Mouse (Mus musculus): Measurements from ENCODE around the gene Grk2. TPM values are rescaled to one million over a fixed set of nuclear protein-coding genes. Genes with fewer than 3 reads are reported as not detected.

Gene Grk2
- polyA plus RNA-seq, 1 experiment from 2014 or later, result 9.4 TPM

- 56% methylated on average over 7 of the region's 7 CpGs for WGBS
- H3K4me2 ChIP-seq, result peak overlapping the region; percentile 82
- peaks cover 3% of the 10 kb centered on the region; the same call in 1 of the 2 replicates for H3K36me3 ChIP-seq
- no peaks in the 10 kb centered on the region for H3K9me3 ChIP-seq
- H3K9ac ChIP-seq, result peak overlapping the region; percentile 62
- peak overlapping the region; percentile 85 for H3K27ac ChIP-seq (replicated peaks)
- peaks cover 74% of the 10 kb centered on the region for H3K4me1 ChIP-seq
- peak overlapping the region; percentile 27 for H3K4me3 ChIP-seq
- no peak for ATAC-seq (ENCODE audit: extremely low read depth, insufficient number of reproducible peaks, low FRiP score, low TSS enrichment)
- peaks cover 7% of the 10 kb centered on the region; the same call in 1 of the 2 replicates for H3K27me3 ChIP-seq (replicated peaks)
Measured at GRCm38 (mm10) chr19:4302936-4303639, 2.9 kb downstream of the Grk2 start.

DNA sequence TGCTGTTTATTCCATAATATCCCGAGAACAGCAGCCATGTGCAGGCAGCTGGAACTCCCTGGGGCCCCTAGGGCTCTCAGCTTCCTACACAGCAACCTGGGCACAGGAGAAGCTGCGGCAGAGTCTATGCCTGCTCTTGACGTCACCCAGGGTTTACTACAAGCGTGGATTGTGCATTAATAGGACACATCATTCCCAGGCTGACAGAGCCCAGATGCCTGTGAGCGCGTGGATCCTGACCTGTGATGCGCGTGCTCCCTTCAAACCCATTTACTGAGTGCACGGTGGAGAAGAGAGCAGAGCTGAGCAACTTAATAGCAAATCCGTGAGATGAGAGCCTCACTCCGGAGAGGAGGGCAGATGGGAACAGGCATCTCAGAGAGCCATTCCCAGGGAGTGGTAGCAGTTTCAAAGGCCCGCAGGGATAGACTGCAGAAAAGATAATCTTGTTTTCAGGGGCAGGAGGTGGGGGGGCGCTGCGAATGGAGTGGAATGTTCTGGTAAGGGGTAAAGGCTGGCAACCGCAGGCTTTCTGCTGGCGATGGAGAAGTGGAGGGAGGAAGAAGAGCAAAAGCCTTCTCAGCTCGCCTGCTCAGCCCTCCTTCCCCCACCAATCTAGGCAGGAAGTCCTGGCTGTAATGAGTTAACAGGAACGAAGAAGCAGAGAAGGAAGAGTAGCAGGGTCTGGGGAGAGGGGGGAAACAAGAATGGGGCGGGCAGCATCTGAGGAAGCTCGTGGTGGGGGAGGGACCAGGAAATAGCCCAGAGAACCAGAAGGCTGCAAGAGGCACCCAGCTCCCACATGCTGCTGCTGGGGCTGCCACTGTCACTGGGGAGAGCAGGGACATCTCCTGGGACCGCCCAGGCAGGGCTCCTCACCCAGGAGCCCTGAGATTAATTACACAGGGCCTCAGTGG is 4.0 kb downstream of the Grk2 start:
- Histone ChIP-seq H3K9me3 (no peaks in the 10 kb centered on the region), H3K27ac (replicated peaks) (peak overlapping the region; percentile 85), H3K4me1 (peaks cover 83% of the 10 kb centered on the region), H3K27me3 (replicated peaks) (no peaks in the 10 kb centered on the region), H3K36me3 (peaks cover 8% of the 10 kb centered on the region), H3K9ac (peak overlapping the region; percentile 62), H3K4me3 (peak overlapping the region; percentile 27), H3K4me2 (peak overlapping the region; percentile 82)
- no peak for ATAC-seq (ENCODE audit: extremely low read depth, insufficient number of reproducible peaks, low FRiP score, low TSS enrichment)
- WGBS, result 19% methylated on average over 21 of the region's 21 CpGs

DNA sequence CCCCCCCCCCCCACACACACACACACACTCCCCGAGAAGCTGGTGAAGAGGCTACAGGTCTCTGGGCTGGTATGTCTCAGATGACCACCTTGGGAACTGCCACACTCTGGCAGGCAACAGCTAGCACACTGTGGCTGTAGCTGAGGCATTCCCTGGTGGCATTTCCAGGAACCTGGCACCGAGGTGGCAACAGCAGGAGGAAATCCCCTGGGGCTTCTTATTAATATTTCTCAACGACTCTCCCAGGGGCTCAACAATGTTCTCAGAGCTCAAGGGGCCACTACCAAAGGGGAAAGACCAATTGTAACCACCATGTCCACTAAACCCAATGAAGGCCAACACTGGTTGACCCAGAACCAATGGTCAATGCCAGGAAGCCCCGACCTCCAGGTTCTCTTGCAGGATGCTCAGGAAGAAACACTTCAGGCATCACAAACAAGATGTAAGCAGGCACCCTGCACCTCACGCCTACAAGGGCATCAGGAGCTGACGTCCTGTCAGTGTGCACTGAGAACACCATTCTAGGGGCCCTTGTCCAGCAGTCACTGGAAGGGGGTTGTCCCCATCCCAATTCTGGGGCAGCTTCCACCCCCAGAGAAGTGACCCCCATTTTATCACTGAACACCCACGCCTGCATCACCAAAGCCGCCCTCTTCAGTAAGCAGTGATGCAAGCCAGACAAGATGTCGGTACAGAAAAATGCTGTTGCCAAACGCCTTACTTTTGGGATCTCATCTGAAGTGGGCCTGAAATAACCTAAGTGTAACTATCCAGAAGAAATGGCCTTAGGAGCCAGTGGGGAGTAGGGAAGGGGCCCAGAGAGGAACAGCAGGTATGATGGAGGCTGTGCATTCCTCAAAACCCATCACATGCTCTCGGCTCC is 4.9 kb downstream of the Grk2 start:
- H3K4me1 ChIP-seq, result peaks cover 75% of the 10 kb centered on the region
- no peak for ATAC-seq (ENCODE audit: extremely low read depth, insufficient number of reproducible peaks, low FRiP score, low TSS enrichment)
- H3K4me2 ChIP-seq, result peak overlapping the region; percentile 82
- H3K9ac ChIP-seq, result peak overlapping the region; percentile 62
- peaks cover 15% of the 10 kb centered on the region for H3K36me3 ChIP-seq
- H3K27ac ChIP-seq (replicated peaks), result peak overlapping the region; percentile 85
- 51% methylated on average over 11 of the region's 11 CpGs for WGBS
- H3K9me3 ChIP-seq, result no peaks in the 10 kb centered on the region
- no peaks in the 10 kb centered on the region for H3K27me3 ChIP-seq (replicated peaks)
- H3K4me3 ChIP-seq, result peak overlapping the region; percentile 27

DNA sequence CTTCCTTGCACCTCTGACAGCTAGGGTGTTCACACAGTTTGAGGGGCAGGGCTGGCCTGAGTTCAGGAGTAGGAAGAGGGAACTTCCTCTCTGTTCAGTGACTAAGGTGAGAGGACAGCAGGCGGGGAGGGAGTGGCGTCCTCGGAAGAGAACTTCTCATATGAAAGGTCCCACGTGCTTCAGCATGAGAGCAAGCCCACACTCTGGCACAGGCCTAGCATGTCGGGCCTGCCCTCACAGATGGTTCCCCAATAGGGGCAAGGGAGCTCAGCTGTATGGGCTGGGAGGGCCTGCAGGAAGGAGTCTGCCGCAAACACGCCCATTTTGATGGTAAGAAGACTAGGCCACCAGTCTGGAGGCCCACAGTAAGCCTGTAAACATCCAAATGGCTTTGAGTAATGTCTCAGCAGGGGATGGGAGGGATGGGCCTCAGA is 5.7 kb downstream of the Grk2 start:
- Histone ChIP-seq H3K4me2 (no peak overlapping the region), H3K9ac (no peak overlapping the region), H3K27me3 (replicated peaks) (no peaks in the 10 kb centered on the region), H3K4me3 (no peak overlapping the region), H3K9me3 (no peaks in the 10 kb centered on the region), H3K36me3 (peaks cover 18% of the 10 kb centered on the region), H3K27ac (replicated peaks) (peak overlapping the region; percentile 46; the same call in 1 of the 2 replicates), H3K4me1 (peaks cover 74% of the 10 kb centered on the region)
- WGBS, result 48% methylated on average over 7 of the region's 7 CpGs
- no peak for ATAC-seq (ENCODE audit: extremely low read depth, insufficient number of reproducible peaks, low FRiP score, low TSS enrichment)

DNA sequence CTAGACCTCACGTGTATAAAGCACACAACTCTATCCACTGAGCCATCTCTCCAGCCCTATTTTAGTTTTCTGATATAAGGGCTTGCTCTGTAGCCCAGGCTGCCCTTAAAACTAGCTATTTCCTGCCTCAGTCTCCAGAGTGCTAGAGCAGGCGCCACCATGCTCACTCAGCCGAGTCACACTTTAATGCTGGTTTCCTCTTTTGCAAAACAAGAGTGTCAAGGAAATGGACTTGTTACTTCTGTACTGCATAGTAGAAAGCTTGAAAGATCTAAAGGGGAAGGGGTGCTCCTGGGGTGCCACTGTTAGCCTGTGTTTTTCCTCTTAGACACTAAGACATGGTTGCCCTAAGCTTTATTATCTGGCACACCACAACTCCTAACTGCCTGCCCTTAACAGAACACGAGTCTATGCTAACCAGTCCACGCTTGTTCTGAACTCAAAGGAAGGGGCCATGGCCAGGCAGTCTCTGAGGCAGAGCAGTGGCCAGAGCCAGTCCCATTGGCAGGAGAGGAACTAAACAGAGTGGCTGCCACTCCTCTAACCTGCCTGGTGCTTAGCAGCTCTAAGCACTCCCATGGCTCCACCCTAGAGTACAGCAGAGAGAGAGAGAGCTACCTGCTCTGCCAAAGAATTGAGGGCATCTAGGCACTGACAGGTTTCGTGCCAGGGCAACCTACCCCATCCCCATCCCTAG is 6.3 kb downstream of the Grk2 start:
- Histone ChIP-seq H3K27ac (replicated peaks) (peak overlapping the region; percentile 46; the same call in 1 of the 2 replicates), H3K4me2 (no peak overlapping the region), H3K4me1 (peaks cover 69% of the 10 kb centered on the region), H3K27me3 (replicated peaks) (no peaks in the 10 kb centered on the region), H3K9me3 (no peaks in the 10 kb centered on the region), H3K36me3 (peaks cover 18% of the 10 kb centered on the region), H3K9ac (no peak overlapping the region), H3K4me3 (no peak overlapping the region)
- no peak for ATAC-seq (ENCODE audit: extremely low read depth, insufficient number of reproducible peaks, low FRiP score, low TSS enrichment)
- WGBS, result 73% methylated on average over 6 of the region's 6 CpGs

GRCm38 (mm10) chr19:4299126-4299525 is 6.9 kb downstream of the Grk2 start:
- Histone ChIP-seq H3K27me3 (replicated peaks) (no peaks in the 10 kb centered on the region), H3K36me3 (peaks cover 18% of the 10 kb centered on the region), H3K27ac (replicated peaks) (no peak overlapping the region), H3K4me2 (no peak overlapping the region), H3K4me1 (peaks cover 66% of the 10 kb centered on the region), H3K9ac (no peak overlapping the region), H3K4me3 (no peak overlapping the region), H3K9me3 (no peaks in the 10 kb centered on the region)
- no peak for ATAC-seq (ENCODE audit: extremely low read depth, insufficient number of reproducible peaks, low FRiP score, low TSS enrichment)
- WGBS, result 88% methylated on average over 7 of the region's 7 CpGs

DNA sequence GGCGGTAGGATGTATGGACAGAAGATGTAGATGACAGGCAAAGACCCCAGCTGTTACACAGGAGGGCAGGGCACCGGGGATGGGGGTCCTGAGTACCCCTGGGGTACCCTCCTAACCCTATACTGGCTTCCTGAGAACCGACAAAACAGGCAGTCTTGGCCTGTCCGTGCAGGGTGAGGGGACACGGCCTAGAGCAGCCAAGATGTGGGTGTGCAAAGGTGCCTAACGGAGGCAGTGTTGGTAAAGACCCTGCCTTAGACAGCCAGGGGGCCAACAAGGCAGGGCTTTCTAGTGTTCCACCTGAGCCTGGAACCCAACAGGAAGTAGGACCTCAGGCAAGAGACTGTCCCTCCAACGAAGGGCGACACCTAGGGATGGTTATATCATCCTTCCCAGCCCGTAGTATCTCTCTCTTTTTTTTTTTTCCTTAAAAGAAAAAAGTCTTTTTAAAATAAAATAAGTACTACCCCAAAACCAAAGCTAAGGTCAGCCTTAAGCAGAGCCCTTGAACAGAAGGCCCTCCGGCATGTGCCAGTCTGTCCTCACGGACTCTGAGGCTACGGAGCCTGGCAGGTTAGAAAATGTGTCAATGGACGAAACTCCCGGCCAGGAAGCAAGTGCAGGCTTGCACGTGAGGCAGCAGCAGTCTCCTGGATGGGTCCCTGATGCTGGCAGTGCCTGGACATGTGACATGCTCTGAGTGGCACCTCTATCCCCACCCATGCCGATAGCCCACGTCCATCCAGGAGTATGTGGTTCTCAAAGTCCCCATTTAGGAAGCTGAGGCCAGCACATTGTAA is 7.5 kb downstream of the Grk2 start:
- Histone ChIP-seq H3K4me2 (no peak overlapping the region), H3K9me3 (no peaks in the 10 kb centered on the region), H3K4me1 (peaks cover 60% of the 10 kb centered on the region), H3K4me3 (no peak overlapping the region), H3K9ac (no peak overlapping the region), H3K27ac (replicated peaks) (no peak overlapping the region), H3K36me3 (peaks cover 18% of the 10 kb centered on the region), H3K27me3 (replicated peaks) (no peaks in the 10 kb centered on the region)
- no peak for ATAC-seq (ENCODE audit: extremely low read depth, insufficient number of reproducible peaks, low FRiP score, low TSS enrichment)
- WGBS, result 84% methylated on average over 17 of the region's 17 CpGs

GRCm38 (mm10) chr19:4297851-4298250 is 8.2 kb downstream of the Grk2 start:
- no peak for ATAC-seq (ENCODE audit: extremely low read depth, insufficient number of reproducible peaks, low FRiP score, low TSS enrichment)
- H3K27ac ChIP-seq (replicated peaks), result no peak overlapping the region
- no peak overlapping the region for H3K4me2 ChIP-seq
- no peaks in the 10 kb centered on the region for H3K27me3 ChIP-seq (replicated peaks)
- no peak overlapping the region for H3K9ac ChIP-seq
- WGBS, result 89% methylated on average over 5 of the region's 5 CpGs
- no peak overlapping the region for H3K4me3 ChIP-seq
- no peaks in the 10 kb centered on the region for H3K9me3 ChIP-seq
- H3K4me1 ChIP-seq, result peaks cover 54% of the 10 kb centered on the region
- H3K36me3 ChIP-seq, result peaks cover 22% of the 10 kb centered on the region

GRCm38 (mm10) chr19:4296611-4297010 is 9.4 kb downstream of the Grk2 start:
- H3K9ac ChIP-seq, result no peak overlapping the region
- no peak overlapping the region for H3K4me3 ChIP-seq
- H3K36me3 ChIP-seq, result peaks cover 35% of the 10 kb centered on the region
- ATAC-seq (ENCODE audit: extremely low read depth, insufficient number of reproducible peaks, low FRiP score, low TSS enrichment), result no peak
- WGBS, result 84% methylated on average over 2 of the region's 2 CpGs
- peaks cover 41% of the 10 kb centered on the region for H3K4me1 ChIP-seq
- H3K27ac ChIP-seq (replicated peaks), result no peak overlapping the region
- H3K27me3 ChIP-seq (replicated peaks), result no peaks in the 10 kb centered on the region
- H3K9me3 ChIP-seq, result no peaks in the 10 kb centered on the region
- H3K4me2 ChIP-seq, result no peak overlapping the region

GRCm38 (mm10) chr19:4295391-4295790 is 10.6 kb downstream of the Grk2 start:
- no peak overlapping the region for H3K27ac ChIP-seq (replicated peaks)
- H3K4me3 ChIP-seq, result no peak overlapping the region
- no peaks in the 10 kb centered on the region for H3K27me3 ChIP-seq (replicated peaks)
- 79% methylated on average over 4 of the region's 4 CpGs for WGBS
- H3K9ac ChIP-seq, result no peak overlapping the region
- ATAC-seq (ENCODE audit: extremely low read depth, insufficient number of reproducible peaks, low FRiP score, low TSS enrichment), result no peak
- H3K4me2 ChIP-seq, result no peak overlapping the region
- peaks cover 29% of the 10 kb centered on the region for H3K4me1 ChIP-seq
- no peaks in the 10 kb centered on the region for H3K9me3 ChIP-seq
- peaks cover 47% of the 10 kb centered on the region for H3K36me3 ChIP-seq

Data from heart, embryonic 13.5 days (tissue).